ENCODE assay signal across 8 mouse cellular contexts in genomic region chr12:116280653-116281364, GRCm38 (mm10). TPM values are rescaled to one million over a fixed set of nuclear protein-coding genes. Genes with fewer than 3 reads are reported as not detected.
A peak's percentile ranks its signal among the peaks of the same experiment; 100 is the strongest.
DNase-seq lines count a peak whose midpoint lies in the region; ATAC-seq lines count a peak whose summit lies in the region.

Esyt2 (plus strand) TSS chr12:116281196.

- no peaks in the 10 kb centered on the region for H3K36me3 ChIP-seq in hindbrain, embryonic 16.5 days (ENCODE audit: control insufficient read depth, insufficient read depth, low read length)
- H3K36me3 ChIP-seq in macrophage (ENCODE audit: inconsistent target) = no peaks in the 10 kb centered on the region

- H3K9ac ChIP-seq in hindbrain, embryonic 16.5 days (ENCODE audit: low read depth, low read length) = peak within 1 kb of the TSS; percentile 93

- peak within 1 kb of the TSS; percentile 99 for H3K27ac ChIP-seq in hindbrain, embryonic 16.5 days (ENCODE audit: low read depth, low read length)
- H3K27ac ChIP-seq in macrophage = peak within 1 kb of the TSS; percentile 94

- no peaks in the 10 kb centered on the region for H3K27me3 ChIP-seq in hindbrain, embryonic 16.5 days (replicated peaks; ENCODE audit: control insufficient read depth, insufficient read depth, low read length)

- under 1% methylated on average over 63 of the region's 68 CpGs for WGBS in hindbrain, embryonic 16.5 days
- 0% methylated on average over 67 of the region's 68 CpGs for WGBS in macrophage (ENCODE audit: missing documents)

- no peaks in the 10 kb centered on the region for H3K9me3 ChIP-seq in hindbrain, embryonic 16.5 days (ENCODE audit: control insufficient read depth, low read length)

- peak within 1 kb of the TSS; percentile 87 for H3K4me2 ChIP-seq in hindbrain, embryonic 16.5 days (ENCODE audit: low read length)

- peak; percentile 98 for DNase-seq in WW6 (ENCODE audit: low read depth, low spot score)
- DNase-seq in cerebellum, postnatal 4 days (ENCODE audit: low spot score in 2 of 2) = peak; percentile 99
- peak; percentile 100 for DNase-seq in gastrocnemius, adult 18-20 months (ENCODE audit: low spot score)
- peak; percentile 100 for DNase-seq in left cerebral cortex, adult 18-20 months (ENCODE audit: low spot score in 2 of 2)
- DNase-seq in right cerebral cortex, adult 18-20 months = peak; percentile 100
- DNase-seq in urinary bladder, postnatal 10 days (ENCODE audit: low spot score) = peak; percentile 100

- ATAC-seq in hindbrain, embryonic 16.5 days = peak; percentile 97

- peaks cover 44% of the 10 kb centered on the region for H3K79me2 ChIP-seq in macrophage (ENCODE audit: inconsistent target)

- H3K4me3 ChIP-seq in hindbrain, embryonic 16.5 days (ENCODE audit: low read length) = peak within 1 kb of the TSS; percentile 92
- peak within 1 kb of the TSS; percentile 97 for H3K4me3 ChIP-seq in macrophage (ENCODE audit: inconsistent target)

- H3K4me1 ChIP-seq in hindbrain, embryonic 16.5 days (ENCODE audit: control insufficient read depth, insufficient read depth, low read depth, low read length) = peaks cover 9% of the 10 kb centered on the region; the same call in 1 of the 2 replicates

RNA-seq across cellular contexts. Expression of gene Esyt2, which starts in this region (rescaled TPM):
- total RNA-seq in gastrocnemius, adult 18-20 months (2021) = 10 to 100 TPM; 26.0 to 30.2 TPM
- polyA plus RNA-seq in hindbrain, embryonic 16.5 days (2015; fragmentation: Nextera tagmentation; extraction: Ambion mirVana) = 10.3 and 12.0 TPM in 2 replicates
- total RNA-seq in left cerebral cortex, adult 18-20 months (2021) = 10 to 100 TPM; 57.8 to 58.5 TPM
- 100 to 1,000 TPM in 1 of 26 experiments, 10 to 100 TPM in 25; 43.0 to 100 (median 77.0) TPM for total RNA-seq in macrophage (2018; cell fraction: chromatin; rRNA removed)
- 10 to 100 TPM; 16.6 to 29.5 (median 22.2) TPM for total RNA-seq in macrophage (2018; cell fraction: cytosol; rRNA removed)
- total RNA-seq in macrophage (2018; cell fraction: nucleus; rRNA removed) = 10 to 100 TPM; 31.6 to 85.3 (median 47.7) TPM
- 15.8 to 18.5 TPM (median 17.3 TPM) in 3 replicates for polyA plus RNA-seq in macrophage (2018)

Comparison
In these comparisons a context has a peak if more than half of its experiments do, and no peak if none do; other contexts are left out.
1. Peak in every context shown above with its lines: DNase-seq, ATAC-seq, H3K4me3 ChIP-seq and H3K27ac ChIP-seq.